ENCODE assay signal across 11 mouse cellular contexts in genomic region chr11:112238960-112239884, GRCm38 (mm10).
A peak's percentile ranks its signal among the peaks of the same experiment; 100 is the strongest.
DNase-seq lines count a peak whose midpoint lies in the region; ATAC-seq and TF ChIP-seq lines count a peak whose summit lies in the region.
"Had no signal": no experiment of that assay in that cellular context is flagged by ENCODE, and none has a peak within 500 bp of the region (broad histone marks: within the 10 kb centered on the region; RNA-seq: fewer than 3 reads in every experiment).

No protein-coding gene starts in this region.

- H3K4me3 ChIP-seq in intestine, postnatal 0 days (ENCODE audit: low read depth, low read length): no peak overlapping the region
- 0 out of 2 replicates have a peak overlapping the region, but pooled peaks have one; percentile 0 for H3K4me3 ChIP-seq in limb, embryonic 12.5 days (replicated peaks)
- no peak overlapping the region for H3K4me3 ChIP-seq in hindbrain, embryonic 13.5 days
- H3K4me3 ChIP-seq: heart, embryonic 13.5 days had no signal

- no peak overlapping the region for H3K27ac ChIP-seq in intestine, postnatal 0 days (ENCODE audit: low read depth, low read length)
- 0 out of 2 replicates have a peak overlapping the region, but pooled peaks have one; percentile 54 for H3K27ac ChIP-seq in limb, embryonic 12.5 days
- H3K27ac ChIP-seq in hindbrain, embryonic 13.5 days: no peak overlapping the region
- H3K27ac ChIP-seq: heart, embryonic 13.5 days had no signal

- intact Hi-C loops in gastrocnemius, postnatal 36 days (cut with DNase I): no loop called here

- no peak for TF ChIP-seq CTCF in intestine, postnatal 0 days (IDR thresholded peaks at IDR 0.05; ENCODE audit: low read depth)

- H3K27me3 ChIP-seq in intestine, postnatal 0 days (replicated peaks; ENCODE audit: control insufficient read depth, insufficient read depth, low read length): no peaks in the 10 kb centered on the region
- H3K27me3 ChIP-seq in limb, embryonic 12.5 days: no peaks in the 10 kb centered on the region
- H3K27me3 ChIP-seq in hindbrain, embryonic 13.5 days: no peaks in the 10 kb centered on the region
- H3K27me3 ChIP-seq: heart, embryonic 13.5 days had no signal

- ATAC-seq in cerebellum, adult (ENCODE audit: insufficient number of reproducible peaks, low FRiP score, low TSS enrichment): no peak
- no peak for ATAC-seq in intestine, postnatal 0 days
- ATAC-seq in limb, embryonic 12.5 days (ENCODE audit: insufficient number of reproducible peaks, insufficient read depth, low FRiP score, low TSS enrichment, low read depth): 0 out of 2 replicates have a peak, but pooled peaks have one; percentile 26
- no peak for ATAC-seq in hindbrain, embryonic 13.5 days (ENCODE audit: low FRiP score)

- H3K9ac ChIP-seq in intestine, postnatal 0 days (ENCODE audit: low read depth, low read length): no peak overlapping the region
- H3K9ac ChIP-seq in limb, embryonic 12.5 days (replicated peaks): no peak overlapping the region
- H3K9ac ChIP-seq in hindbrain, embryonic 13.5 days: no peak overlapping the region
- H3K9ac ChIP-seq: heart, embryonic 13.5 days had no signal

- peak overlapping the region; percentile 33 for H3K4me2 ChIP-seq in intestine, postnatal 0 days (replicated peaks; ENCODE audit: low read depth)
- H3K4me2 ChIP-seq in limb, embryonic 12.5 days: peak overlapping the region; percentile 45
- no peak overlapping the region for H3K4me2 ChIP-seq in hindbrain, embryonic 13.5 days
- H3K4me2 ChIP-seq: heart, embryonic 13.5 days had no signal

- DNase-seq in cerebellum, adult 18-20 months: peak; percentile 1 to 5
- DNase-seq in cerebellum, postnatal 10 days: peak; percentile 42 to 59
- DNase-seq in spleen, postnatal 36 days (ENCODE audit: low spot score in 2 of 2): no peak
- DNase-seq in gastrocnemius, postnatal 36 days: no peak
- DNase-seq: lung, adult 2 months had no signal

- H3K4me1 ChIP-seq in intestine, postnatal 0 days (replicated peaks; ENCODE audit: control insufficient read depth, insufficient read depth, low read length): no peaks in the 10 kb centered on the region
- H3K4me1 ChIP-seq in limb, embryonic 12.5 days (replicated peaks): peaks cover 14% of the 10 kb centered on the region; the same call in 1 of the 2 replicates
- no peaks in the 10 kb centered on the region for H3K4me1 ChIP-seq in hindbrain, embryonic 13.5 days (replicated peaks)
- H3K4me1 ChIP-seq: heart, embryonic 13.5 days had no signal

- H3K36me3 ChIP-seq in intestine, postnatal 0 days (ENCODE audit: control insufficient read depth, insufficient read depth): no peaks in the 10 kb centered on the region
- H3K36me3 ChIP-seq in limb, embryonic 12.5 days: no peaks in the 10 kb centered on the region
- no peaks in the 10 kb centered on the region for H3K36me3 ChIP-seq in hindbrain, embryonic 13.5 days
- H3K36me3 ChIP-seq: G1E; heart, embryonic 13.5 days had no signal

- 43% methylated on average over 19 of the region's 19 CpGs for WGBS in intestine, postnatal 0 days
- 18% methylated on average over 19 of the region's 19 CpGs for WGBS in limb, embryonic 12.5 days
- WGBS in hindbrain, embryonic 13.5 days: 73% methylated on average over 19 of the region's 19 CpGs

- H3K9me3 ChIP-seq in intestine, postnatal 0 days (ENCODE audit: control insufficient read depth): no peaks in the 10 kb centered on the region
- H3K9me3 ChIP-seq in limb, embryonic 12.5 days: no peaks in the 10 kb centered on the region
- no peaks in the 10 kb centered on the region for H3K9me3 ChIP-seq in hindbrain, embryonic 13.5 days
- H3K9me3 ChIP-seq: heart, embryonic 13.5 days had no signal

Comparison
In these comparisons a context has a peak if more than half of its experiments do, and no peak if none do; other contexts are left out.
1. DNase-seq: peak in cerebellum, adult 18-20 months (2 of 2) and cerebellum, postnatal 10 days (2 of 2); none in spleen, postnatal 36 days (0 of 2) and gastrocnemius, postnatal 36 days (0 of 2).